Mouse (Mus musculus): ENCODE measurements at regions not wholly inside any gene's neighbourhood (a gene's known extent, or its start where the extent isn't known, plus 50 kb on each side); places are given as distances from the start of the nearest gene placed in this dataset.
"Not testable (repeated sequence)": the region's sequence is repeated elsewhere in the genome, so short reads cannot be mapped to it uniquely, and the experiment has no call there.

GRCm38 (mm10) chr11:27105920-27106319, 512.1 kb upstream of the Vrk2 start:
- peak; percentile 26 for DNase-seq (ENCODE audit: low spot score)

DNA sequence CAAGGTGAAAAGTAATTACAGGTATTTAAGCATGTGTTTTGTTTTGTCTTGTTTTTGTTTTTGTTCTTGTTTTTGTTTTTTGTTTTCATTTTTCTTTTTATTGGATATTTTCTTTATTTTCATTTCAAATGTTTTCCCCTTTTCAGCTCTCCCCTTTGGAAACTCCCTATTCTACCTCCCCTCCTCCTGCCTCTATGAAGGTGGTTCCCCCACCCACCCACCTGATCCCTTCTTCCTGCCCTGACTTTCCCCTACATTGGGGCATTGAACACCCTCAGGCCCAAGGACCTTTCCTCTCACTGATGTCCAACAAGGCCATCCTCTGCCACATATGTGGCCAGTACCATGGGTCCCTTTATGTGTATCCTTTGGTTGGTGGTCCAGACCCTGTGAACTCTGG, 509.1 kb upstream of the Vrk2 start:
- DNase-seq (ENCODE audit: low spot score), result no peak

GRCm38 (mm10) chr11:27102045-27102444, 508.2 kb upstream of the Vrk2 start:
- no peak for DNase-seq (ENCODE audit: low spot score)

DNA sequence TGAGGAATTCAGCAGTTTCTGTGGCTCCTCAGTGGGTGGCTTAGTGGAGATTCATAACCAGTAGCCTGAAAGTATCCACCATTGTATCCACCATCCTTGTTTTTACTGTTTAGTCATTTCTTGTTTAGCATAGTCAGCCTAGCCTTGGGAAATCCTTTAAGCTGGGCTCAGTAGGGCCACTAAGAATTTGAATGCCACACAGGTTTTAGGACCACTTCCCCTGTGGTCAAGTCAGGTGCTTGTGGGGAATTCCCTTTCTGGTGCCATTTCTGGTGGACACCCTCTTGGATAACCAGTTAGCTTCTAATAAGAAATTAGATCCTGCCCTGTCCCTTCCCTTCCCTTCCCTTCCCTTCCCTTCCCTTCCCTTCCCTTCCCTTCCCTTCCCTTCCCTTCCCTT, 502.8 kb upstream of the Vrk2 start:
- DNase-seq (ENCODE audit: low spot score), result no peak

DNA sequence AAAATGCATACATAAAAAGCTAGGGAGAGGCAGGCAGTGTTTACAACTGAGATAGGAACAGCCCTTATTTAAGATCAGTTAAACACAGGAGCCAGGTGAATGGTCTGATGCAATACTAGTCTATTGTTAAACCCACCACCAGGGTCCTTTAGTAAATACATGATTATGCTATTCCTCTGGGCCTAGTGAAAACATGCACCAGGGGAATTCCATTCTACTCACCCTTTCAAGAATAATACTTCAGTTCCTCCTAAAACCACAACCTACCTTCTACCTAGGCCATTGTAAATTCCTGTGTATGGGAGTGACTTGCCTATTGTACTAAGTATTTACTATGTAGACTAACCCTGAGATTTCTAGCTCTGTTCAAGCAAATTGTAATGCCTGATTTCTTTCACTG, 501.7 kb upstream of the Vrk2 start:
- not testable (repeated sequence) for DNase-seq (ENCODE audit: low spot score)

DNA sequence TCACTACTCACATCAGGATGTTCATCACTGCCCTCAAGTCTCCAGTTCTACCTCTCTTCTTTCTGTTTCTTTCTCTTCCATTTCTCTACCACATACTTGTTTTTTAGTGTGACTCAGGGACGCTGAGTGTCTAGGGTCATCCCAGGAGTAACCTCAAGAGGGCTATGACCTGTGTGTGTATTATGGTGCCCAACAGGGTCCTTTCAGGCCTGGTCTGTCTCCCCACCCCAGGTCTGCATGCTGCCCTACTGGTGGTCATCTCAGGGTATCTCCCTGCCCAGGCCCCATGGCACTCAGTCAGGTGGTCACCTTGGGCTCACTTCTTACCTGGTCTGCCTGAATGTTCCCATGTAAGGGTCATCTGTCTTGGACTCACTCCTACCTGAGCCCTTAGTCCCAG, 492.7 kb upstream of the Vrk2 start:
- DNase-seq (ENCODE audit: low spot score), result no peak

DNA sequence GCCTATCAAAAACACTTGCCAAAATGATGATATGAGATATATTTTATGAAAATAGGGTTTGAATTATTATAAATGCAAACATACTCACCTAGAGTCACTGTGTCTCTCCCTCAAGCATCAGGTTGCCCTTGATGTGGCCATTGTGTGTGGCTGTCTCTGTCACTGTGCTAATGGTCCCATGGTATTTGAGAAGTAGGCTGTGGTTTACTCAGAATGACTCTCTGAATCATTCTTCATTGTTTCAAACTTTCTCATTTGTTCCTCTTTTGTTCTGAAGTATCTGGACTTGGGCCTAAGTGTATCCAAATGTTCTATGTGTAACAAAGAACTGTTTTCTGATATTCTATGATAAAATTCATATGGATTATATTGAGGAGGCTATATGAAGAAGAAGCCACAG, 487.4 kb upstream of the Vrk2 start:
- DNase-seq (ENCODE audit: low spot score), result no peak

DNA sequence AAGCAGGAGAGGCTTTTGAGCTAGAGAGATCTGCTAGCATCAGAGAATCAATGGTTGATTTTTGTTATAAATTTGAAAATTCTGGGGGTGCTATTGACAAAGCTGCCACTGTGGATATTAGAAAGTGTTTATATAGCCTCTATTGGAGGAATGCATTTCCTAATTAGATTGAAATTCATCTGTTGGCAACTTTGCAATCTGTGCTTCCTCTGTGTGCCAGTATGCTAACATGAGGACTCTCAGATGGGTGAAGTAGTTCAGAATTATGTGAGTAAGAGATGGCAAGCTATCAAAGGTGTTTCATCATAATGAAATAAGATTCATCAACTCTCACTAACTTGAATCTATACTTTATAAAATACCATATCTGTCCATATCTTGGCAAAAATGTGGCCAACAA, 476.6 kb upstream of the Vrk2 start:
- no peak for DNase-seq (ENCODE audit: low spot score)

GRCm38 (mm10) chr11:27027243-27027852, 433.5 kb upstream of the Vrk2 start:
- no peak for DNase-seq (ENCODE audit: low spot score)

- no peak for DNase-seq (ENCODE audit: low spot score)
Measured at GRCm38 (mm10) chr11:27025500-27025899, 431.7 kb upstream of the Vrk2 start.

DNA sequence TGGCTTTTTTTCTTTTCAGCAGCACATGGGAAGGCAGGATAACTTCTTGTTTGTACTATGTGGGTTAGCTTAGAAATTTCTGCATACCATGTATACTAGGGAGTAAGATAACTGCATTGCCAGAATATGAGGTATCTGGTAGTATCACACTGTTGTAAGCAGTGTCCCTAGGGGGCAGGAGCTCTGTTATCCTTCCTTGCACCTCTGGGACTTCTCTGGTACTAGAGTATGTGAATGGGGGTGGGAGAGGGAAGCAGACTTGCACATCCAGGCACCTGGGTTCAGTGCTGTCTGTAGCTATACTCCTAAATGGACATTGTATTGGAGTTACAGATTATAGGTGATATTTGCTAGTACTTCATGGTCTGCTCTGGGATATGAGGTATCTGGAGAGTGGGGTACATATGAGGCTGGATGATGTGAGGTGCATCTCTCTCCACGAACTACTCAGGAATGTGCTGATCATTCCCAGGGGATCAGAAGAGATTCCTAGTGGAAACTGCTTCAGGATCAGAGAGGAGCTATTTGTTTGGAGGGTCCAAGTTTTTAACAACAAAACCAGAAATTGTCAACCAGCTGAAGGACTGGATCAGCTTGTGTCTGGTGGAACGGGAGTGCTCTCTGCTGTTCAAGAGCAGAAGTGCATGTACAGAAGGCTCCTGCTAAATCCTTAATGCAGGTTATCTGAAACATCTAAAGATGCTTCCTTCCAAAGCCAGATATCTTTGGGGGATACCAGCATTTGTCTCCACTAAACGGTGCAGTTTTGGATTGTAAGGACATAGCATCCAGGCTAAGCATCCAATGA, 402.7 kb upstream of the Vrk2 start:
- no peak for DNase-seq (ENCODE audit: low spot score)

GRCm38 (mm10) chr11:26981216-26981615, 387.4 kb upstream of the Vrk2 start:
- DNase-seq (ENCODE audit: low spot score), result no peak

GRCm38 (mm10) chr11:26972533-26973081, 378.8 kb upstream of the Vrk2 start:
- no peak for DNase-seq (ENCODE audit: low spot score)

- no peak for DNase-seq (ENCODE audit: low spot score)
Measured at GRCm38 (mm10) chr11:26971161-26971560, 377.4 kb upstream of the Vrk2 start.

GRCm38 (mm10) chr11:26967427-26967826, 373.6 kb upstream of the Vrk2 start:
- DNase-seq (ENCODE audit: low spot score), result no peak

- no peak for DNase-seq (ENCODE audit: low spot score)
Measured at GRCm38 (mm10) chr11:26962928-26963667, 369.3 kb upstream of the Vrk2 start.

DNA sequence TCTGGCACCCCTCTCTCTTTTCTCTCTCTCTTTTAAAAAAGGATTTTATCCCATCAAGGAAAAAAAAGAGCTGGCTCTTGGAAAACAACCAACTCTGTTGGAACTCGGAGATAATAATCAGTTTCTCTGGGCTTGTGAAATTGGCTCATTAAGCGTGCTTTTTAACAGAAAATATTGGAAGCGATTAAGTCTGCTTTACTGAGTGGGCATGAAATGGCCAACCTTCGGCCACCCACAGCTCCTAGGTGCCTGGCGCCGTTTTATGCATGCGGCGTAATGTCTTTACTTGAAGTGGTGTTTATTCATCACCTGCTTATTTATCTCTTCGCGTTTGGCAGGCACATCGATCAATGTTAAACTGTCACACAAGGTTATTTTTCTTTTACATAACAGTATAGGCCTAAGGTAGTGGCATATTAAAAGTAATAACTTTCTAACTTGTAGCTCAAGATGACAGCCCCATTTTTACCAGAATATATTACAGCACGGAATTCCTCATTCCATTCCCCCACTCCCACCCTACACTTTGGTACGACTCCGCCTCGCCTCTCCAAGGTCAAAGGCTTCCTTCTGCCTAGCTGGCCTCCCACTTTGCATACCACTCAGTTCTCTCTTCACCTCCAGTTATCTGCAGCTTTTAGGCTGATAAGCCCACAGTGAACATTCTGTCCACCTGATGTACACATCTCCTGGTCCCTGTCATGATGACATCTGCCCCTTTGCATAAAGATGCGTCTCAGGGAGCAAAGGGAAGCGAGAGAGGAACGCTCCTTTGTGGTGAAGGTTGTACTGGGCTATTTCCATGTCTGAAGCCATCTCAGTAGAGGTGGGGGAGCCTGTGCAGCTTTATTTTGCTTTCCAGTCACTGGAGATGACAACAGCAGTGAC, 368.5 kb upstream of the Vrk2 start:
- DNase-seq (ENCODE audit: low spot score), result no peak

DNA sequence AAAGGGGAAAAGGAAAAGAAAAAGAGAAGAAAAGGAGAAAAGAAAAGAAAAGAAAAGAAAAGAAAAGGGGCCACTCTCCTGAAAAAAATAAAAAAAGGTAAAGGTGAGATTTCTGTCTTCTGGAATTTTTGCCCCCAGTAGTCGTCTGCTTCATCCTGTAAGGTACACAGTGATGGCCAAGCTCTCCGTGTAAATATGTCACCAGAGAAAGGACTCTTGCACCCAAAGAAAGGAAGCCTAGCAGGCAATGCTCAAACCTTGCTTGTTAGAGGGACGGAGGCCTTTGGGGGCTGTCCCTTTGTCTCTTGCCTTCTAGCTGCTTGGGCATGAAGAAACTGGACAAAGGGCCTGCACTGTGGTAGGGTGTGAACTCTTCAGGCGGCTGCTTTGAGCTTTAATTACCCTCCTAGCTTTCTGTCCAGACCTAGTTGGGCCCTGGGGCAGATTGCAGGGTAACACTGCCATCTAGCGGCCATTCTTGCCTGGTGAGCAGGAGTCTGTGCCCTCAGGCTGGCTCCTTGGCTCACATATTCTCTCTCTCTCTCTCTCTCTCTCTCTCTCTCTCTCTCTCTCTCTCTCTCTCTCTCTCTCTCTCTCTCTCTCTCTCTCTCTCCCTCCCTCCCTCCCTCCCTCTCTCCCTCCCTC, 367.7 kb upstream of the Vrk2 start:
- peak; percentile 68 for DNase-seq (ENCODE audit: low spot score)

- no peak for DNase-seq (ENCODE audit: low spot score)
Measured at GRCm38 (mm10) chr11:26956153-26956552, 362.4 kb upstream of the Vrk2 start.

- no peak for DNase-seq (ENCODE audit: low spot score)
Measured at GRCm38 (mm10) chr11:26931766-26932165, 338.0 kb upstream of the Vrk2 start.

- no peak for DNase-seq (ENCODE audit: low spot score)
Measured at GRCm38 (mm10) chr11:26907099-26907498, 313.3 kb upstream of the Vrk2 start.

Measured in MN1 (cell line).